Mouse (Mus musculus): ENCODE data around the gene Hmcn1. TPM values are rescaled to one million over a fixed set of nuclear protein-coding genes. Genes with fewer than 3 reads are reported as not detected.
A peak's percentile ranks its signal among the peaks of the same experiment; 100 is the strongest.

Hmcn1 gene
- total and polyA plus RNA-seq, 3 experiments = not detected

DNA sequence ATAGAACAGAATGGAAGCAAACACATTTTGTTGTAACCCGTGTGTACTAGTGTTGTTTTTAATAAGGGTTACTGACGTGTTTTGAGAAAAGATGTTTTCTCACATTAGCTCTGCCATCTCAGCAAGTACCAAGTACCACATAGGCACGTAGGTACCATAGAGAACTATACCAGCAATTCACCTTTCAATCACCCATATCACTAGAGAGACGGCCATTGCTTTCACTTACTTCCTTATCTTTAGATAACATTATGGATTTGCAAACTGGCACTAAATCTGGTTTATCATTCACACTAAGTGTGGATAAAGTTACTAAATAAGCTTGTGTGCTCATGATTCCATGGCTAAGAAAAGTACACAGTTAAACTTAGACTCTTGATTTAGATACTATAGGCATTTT, 387.1 kb downstream of the Hmcn1 start:
- Histone ChIP-seq H3K9ac (ENCODE audit: control insufficient read depth, low read depth, low read length, poor library complexity, severe bottlenecking) (no peak overlapping the region), H3K36me3 (ENCODE audit: control insufficient read depth in 1 of 2, insufficient read depth in 2 of 2, low read length in 2 of 2) (no peaks in the 10 kb centered on the region), H3K4me3 (ENCODE audit: control insufficient read depth in 1 of 2, insufficient read depth in 1 of 2, low read depth in 2 of 2, low read length in 2 of 2) (no peak overlapping the region), H3K27me3 (ENCODE audit: control insufficient read depth in 1 of 2, insufficient read depth in 2 of 2, low read length in 2 of 2) (no peaks in the 10 kb centered on the region; a peak in 1 of 4 replicates), H3K4me1 (ENCODE audit: control insufficient read depth in 1 of 2, insufficient read depth in 2 of 2, low read length in 2 of 2) (no peaks in the 10 kb centered on the region), H3K27ac (ENCODE audit: control insufficient read depth, low read depth, low read length) (no peak overlapping the region), H3K79me2 (ENCODE audit: control insufficient read depth, insufficient read depth, low read length, poor library complexity) (no peaks in the 10 kb centered on the region), H3K9me3 (replicated peaks; ENCODE audit: insufficient read depth, low read length) (no peaks in the 10 kb centered on the region)
- TF ChIP-seq HCFC1 (IDR thresholded peaks at IDR 0.05; ENCODE audit: low read depth, low read length) (no peak), MAZ (IDR thresholded peaks at IDR 0.05; ENCODE audit: low read depth, low read length) (no peak), USF1 (IDR thresholded peaks at IDR 0.05; ENCODE audit: low read depth, low read length) (no peak), POLR2AphosphoS5 (IDR thresholded peaks at IDR 0.05; ENCODE audit: borderline replicate concordance, low read depth, low read length) (no peak), ZKSCAN1 (IDR thresholded peaks at IDR 0.05; ENCODE audit: low read depth, low read length) (no peak), BHLHE40 (IDR thresholded peaks at IDR 0.05; ENCODE audit: borderline replicate concordance, low read depth, low read length) (no peak), SMC3 (IDR thresholded peaks at IDR 0.05; ENCODE audit: low read depth, low read length) (no peak)
- DNase-seq (ENCODE audit: low read depth, low spot score) = no peak

DNA sequence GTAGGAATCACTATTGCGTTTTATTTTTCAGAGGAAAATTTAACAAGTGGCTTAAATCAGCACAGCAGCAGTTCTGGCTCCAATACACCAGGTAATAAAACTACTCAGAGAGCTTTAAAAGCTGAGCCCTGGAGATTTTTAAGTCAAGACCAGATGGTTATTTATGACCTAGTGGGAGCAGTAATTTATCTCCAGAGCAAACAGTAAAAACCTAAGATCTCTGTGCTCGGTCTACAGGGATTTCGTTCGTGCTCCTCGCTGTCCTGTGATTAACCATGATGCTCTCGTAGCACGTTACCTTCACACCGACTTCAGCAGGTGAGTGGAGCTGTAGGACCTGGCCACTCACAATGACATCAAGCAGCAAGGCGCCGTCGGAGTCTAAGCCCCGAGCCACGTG, 399.6 kb downstream of the Hmcn1 start:
- DNase-seq (ENCODE audit: low read depth, low spot score) = no peak
- Histone ChIP-seq H3K27ac (ENCODE audit: control insufficient read depth, low read depth, low read length) (no peak overlapping the region), H3K9me3 (replicated peaks; ENCODE audit: insufficient read depth, low read length) (no peaks in the 10 kb centered on the region), H3K36me3 (ENCODE audit: control insufficient read depth in 1 of 2, insufficient read depth in 2 of 2, low read length in 2 of 2) (no peaks in the 10 kb centered on the region), H3K27me3 (ENCODE audit: control insufficient read depth in 1 of 2, insufficient read depth in 2 of 2, low read length in 2 of 2) (no peaks in the 10 kb centered on the region; a peak in 1 of 4 replicates), H3K4me1 (ENCODE audit: control insufficient read depth in 1 of 2, insufficient read depth in 2 of 2, low read length in 2 of 2) (no peaks in the 10 kb centered on the region; a peak in 1 of 4 replicates), H3K9ac (ENCODE audit: control insufficient read depth, low read depth, low read length, poor library complexity, severe bottlenecking) (no peak overlapping the region), H3K79me2 (ENCODE audit: control insufficient read depth, insufficient read depth, low read length, poor library complexity) (no peaks in the 10 kb centered on the region), H3K4me3 (ENCODE audit: control insufficient read depth in 1 of 2, insufficient read depth in 1 of 2, low read depth in 2 of 2, low read length in 2 of 2) (no peak overlapping the region)
- TF ChIP-seq E2F4 (IDR thresholded peaks at IDR 0.05; ENCODE audit: borderline replicate concordance, low read depth, low read length) = no peak
- no peak for TF ChIP-seq NELFE (IDR thresholded peaks at IDR 0.05; ENCODE audit: low read depth, low read length)
- no peak for TF ChIP-seq CTCF (IDR thresholded peaks at IDR 0.05 in 2 of 3, conservative IDR thresholded peaks at IDR 0.05 in 1 of 3; ENCODE audit: control insufficient read depth in 1 of 3, insufficient read depth in 1 of 3, low read depth in 2 of 3, low read length in 3 of 3, poor library complexity in 1 of 3, severe bottlenecking in 1 of 3)
- no peak for TF ChIP-seq GATA1 (IDR thresholded peaks at IDR 0.05; ENCODE audit: low read depth, low read length)
- no peak for TF ChIP-seq JUND (IDR thresholded peaks at IDR 0.05; ENCODE audit: low read depth, low read length)
- TF ChIP-seq BHLHE40 (IDR thresholded peaks at IDR 0.05; ENCODE audit: borderline replicate concordance, low read depth, low read length) = no peak
- no peak for TF ChIP-seq ETS1 (IDR thresholded peaks at IDR 0.05; ENCODE audit: low read depth, low read length)
- no peak for TF ChIP-seq USF2 (IDR thresholded peaks at IDR 0.05; ENCODE audit: borderline replicate concordance in 1 of 2, insufficient read depth in 1 of 2, low read depth in 1 of 2, low read length in 2 of 2)
- TF ChIP-seq SIN3A (IDR thresholded peaks at IDR 0.05; ENCODE audit: low read length) = no peak

GRCm38 (mm10) chr1:150591253-150591652, 402.0 kb downstream of the Hmcn1 start:
- H3K9ac ChIP-seq (ENCODE audit: control insufficient read depth, low read depth, low read length, poor library complexity, severe bottlenecking) = no peak overlapping the region
- H3K27me3 ChIP-seq (ENCODE audit: control insufficient read depth in 1 of 2, insufficient read depth in 2 of 2, low read length in 2 of 2) = no peaks in the 10 kb centered on the region; a peak in 1 of 4 replicates
- no peaks in the 10 kb centered on the region for H3K79me2 ChIP-seq (ENCODE audit: control insufficient read depth, insufficient read depth, low read length, poor library complexity)
- H3K36me3 ChIP-seq (ENCODE audit: control insufficient read depth in 1 of 2, insufficient read depth in 2 of 2, low read length in 2 of 2) = no peaks in the 10 kb centered on the region
- H3K27ac ChIP-seq (ENCODE audit: control insufficient read depth, low read depth, low read length) = no peak overlapping the region
- no peaks in the 10 kb centered on the region for H3K9me3 ChIP-seq (replicated peaks; ENCODE audit: insufficient read depth, low read length)
- H3K4me3 ChIP-seq (ENCODE audit: control insufficient read depth in 1 of 2, insufficient read depth in 1 of 2, low read depth in 2 of 2, low read length in 2 of 2) = no peak overlapping the region
- DNase-seq (ENCODE audit: low read depth, low spot score) = peak; percentile 55
- TF ChIP-seq SMC3 (IDR thresholded peaks at IDR 0.05; ENCODE audit: low read depth, low read length) (peak; percentile 65), RAD21 (IDR thresholded peaks at IDR 0.05; ENCODE audit: low read depth, low read length) (peak; percentile 56), TCF12 (IDR thresholded peaks at IDR 0.05; ENCODE audit: low read depth, low read length) (no peak), CTCF (IDR thresholded peaks at IDR 0.05 in 2 of 3, conservative IDR thresholded peaks at IDR 0.05 in 1 of 3; ENCODE audit: control insufficient read depth in 1 of 3, insufficient read depth in 1 of 3, low read depth in 2 of 3, low read length in 3 of 3, poor library complexity in 1 of 3, severe bottlenecking in 1 of 3) (peak; percentile 51 to 70 (median 69)), CHD1 (IDR thresholded peaks at IDR 0.05; ENCODE audit: low read depth, low read length) (no peak), MYC (IDR thresholded peaks at IDR 0.05; ENCODE audit: low read depth, low read length) (no peak), ZC3H11A (IDR thresholded peaks at IDR 0.05; ENCODE audit: low read depth, low read length) (peak; percentile 7; the same call in 1 of the 2 replicates), MAZ (IDR thresholded peaks at IDR 0.05; ENCODE audit: low read depth, low read length) (no peak)
- no peaks in the 10 kb centered on the region; a peak in 1 of 4 replicates for H3K4me1 ChIP-seq (ENCODE audit: control insufficient read depth in 1 of 2, insufficient read depth in 2 of 2, low read length in 2 of 2)
